Mouse (Mus musculus) kidney, postnatal 0 days (tissue): Measurements from ENCODE around the gene Jph4. TPM values are rescaled to one million over a fixed set of nuclear protein-coding genes. Genes with fewer than 3 reads are reported as not detected.
A peak's percentile ranks its signal among the peaks of the same experiment; 100 is the strongest.

ENCODE experiments used
- ATAC-seq: fragments of 200-750 bp; cut with Nextera tagmentation; replicated peaks from 2 replicates; pipeline ENCODE4 v1.8.0; 2017; ENCODE audit warnings: low read depth, moderate number of reproducible peaks, moderate TSS enrichment, moderate library complexity; ENCODE audit not compliant: low FRiP score
- DNase-seq: peaks from one replicate; pipeline ENCODE4 v3.0.0-alpha.2; 2016; ENCODE audit warnings: low spot score
- H3K27ac ChIP-seq: fragments of 300-500 bp; sonication (generic); 2 replicates; pipeline ENCODE4 v1.5.1; 2014; ENCODE audit warnings: mild to moderate bottlenecking
- H3K27me3 ChIP-seq: fragments of 300-500 bp; sonication (generic); 2 replicates; pipeline ENCODE4 v1.6.1; 2014; ENCODE audit warnings: low read length, mixed read lengths; ENCODE audit not compliant: insufficient read depth
- H3K36me3 ChIP-seq: fragments of 300-500 bp; sonication (generic); 2 replicates; pipeline ENCODE4 v1.6.1; 2014; ENCODE audit warnings: low read length, mixed read lengths; ENCODE audit not compliant: insufficient read depth
- H3K4me1 ChIP-seq: fragments of 300-500 bp; sonication (generic); replicated peaks from 2 replicates; pipeline ENCODE4 v1.6.1; 2014; ENCODE audit warnings: antibody characterized with exemption, low read length, mixed read lengths; ENCODE audit not compliant: insufficient read depth
- H3K4me2 ChIP-seq: fragments of 300-500 bp; sonication (generic); 2 replicates; pipeline ENCODE4 v1.6.1; 2014; ENCODE audit warnings: mild to moderate bottlenecking, low read length, moderate library complexity, mixed read lengths
- H3K4me3 ChIP-seq: fragments of 300-500 bp; sonication (generic); replicated peaks from 2 replicates; pipeline ENCODE4 v1.5.1; 2014; ENCODE audit warnings: low read depth, low read length
- H3K9ac ChIP-seq: fragments of 300-500 bp; sonication (generic); 2 replicates; pipeline ENCODE4 v1.6.1; 2014; ENCODE audit warnings: low read depth, low read length
- H3K9me3 ChIP-seq: fragments of 300-500 bp; sonication (generic); replicated peaks from 2 replicates; pipeline ENCODE4 v1.6.1; 2016; ENCODE audit warnings: low read length, inconsistent platforms, mixed read lengths
- CTCF ChIP-seq: IDR thresholded peaks from 2 replicates; pipeline ENCODE4 v1.5.1; 2016; ENCODE audit warnings: antibody characterized with exemption, low read depth, mild to moderate bottlenecking, moderate library complexity
- WGBS: fragments of 180-500 bp; shearing (Covaris S2); extraction: QIAGEN DNeasy Blood & Tissue Kit; methylation state at CpG from one replicate; pipeline ENCODE4 v1.1.7; 2014; 5-methylcytosine and 5-hydroxymethylcytosine counted together
- polyA plus RNA-seq: library from polyadenylated mRNA; unstranded; fragments of >200 nt; fragmentation: Nextera tagmentation; extraction: Ambion mirVana; gene quantifications from 2 replicates; pipeline ENCODE4 v1.2.1, GENCODE M21; 2015

The Jph4 gene
- polyA plus RNA-seq, 1 experiment from 2014 or later, result 0.30 TPM

DNA sequence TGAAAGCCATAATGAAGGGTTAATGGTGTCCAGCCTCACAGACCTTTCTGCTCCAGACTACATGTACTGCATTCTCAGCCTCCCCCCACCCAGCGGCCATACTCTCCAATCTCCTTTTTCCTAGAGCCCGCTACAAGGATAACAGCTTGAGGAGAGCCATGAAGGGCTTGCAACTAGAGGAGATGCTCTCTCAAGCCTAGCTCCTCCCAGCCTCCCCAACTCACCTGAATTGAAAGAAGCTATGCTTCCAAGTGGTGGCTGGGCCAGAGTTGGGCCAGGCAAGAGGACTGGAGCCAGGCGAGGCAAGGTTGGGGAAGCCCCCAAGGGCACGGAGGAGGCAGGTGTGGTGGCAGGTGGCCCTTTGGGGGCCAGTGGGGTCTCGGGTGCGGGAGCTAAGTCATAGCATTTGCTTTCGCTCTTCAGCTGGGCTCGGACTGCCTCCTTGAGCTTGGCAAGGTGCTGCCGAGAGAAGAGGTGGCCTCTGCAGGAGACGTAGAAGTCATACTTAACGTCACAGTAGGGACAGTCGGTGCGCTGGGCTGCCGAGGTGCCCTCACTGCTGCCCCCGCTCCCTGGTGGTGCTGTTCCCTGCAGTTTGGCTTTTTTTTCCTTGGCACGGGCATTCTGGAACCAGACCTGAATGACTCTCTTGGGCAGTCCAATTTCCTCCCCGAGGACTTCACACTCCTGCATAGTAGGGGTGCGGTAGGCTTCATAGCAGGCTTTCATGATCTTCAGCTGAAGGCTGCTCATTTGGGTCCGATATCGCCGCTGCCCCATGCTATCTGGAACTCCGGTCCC is 53.0 kb downstream of the Jph4 start:
- DNase-seq, result no peak
- TF ChIP-seq CTCF, result no peak
- no peak overlapping the region for H3K4me2 ChIP-seq

GRCm38 (mm10) chr14:55063117-55063516 is 53.6 kb downstream of the Jph4 start:
- 0 out of 2 replicates have a peak, but pooled peaks cover 6% of the 10 kb centered on the region for H3K36me3 ChIP-seq
- no peak overlapping the region for H3K4me3 ChIP-seq
- H3K9me3 ChIP-seq, result no peaks in the 10 kb centered on the region
- H3K4me2 ChIP-seq, result peak overlapping the region; percentile 21; the same call in 1 of the 2 replicates
- DNase-seq, result no peak
- TF ChIP-seq CTCF, result no peak
- no peak overlapping the region for H3K9ac ChIP-seq
- ATAC-seq, result no peak
- no peak overlapping the region for H3K27ac ChIP-seq
- WGBS, result 72% methylated on average over 5 of the region's 5 CpGs
- peaks cover 6% of the 10 kb centered on the region; the same call in 1 of the 2 replicates for H3K4me1 ChIP-seq
- no peaks in the 10 kb centered on the region for H3K27me3 ChIP-seq

More for the DNA sequence above, 53.0 kb downstream of the Jph4 start:
- Histone ChIP-seq H3K9me3 (no peaks in the 10 kb centered on the region), H3K9ac (no peak overlapping the region), H3K4me3 (no peak overlapping the region), H3K27ac (no peak overlapping the region), H3K36me3 (0 out of 2 replicates have a peak, but pooled peaks cover 6% of the 10 kb centered on the region), H3K27me3 (no peaks in the 10 kb centered on the region), H3K4me1 (peaks cover 6% of the 10 kb centered on the region; the same call in 1 of the 2 replicates)
- WGBS, result 90% methylated on average over 22 of the region's 22 CpGs
- no peak for ATAC-seq

- 10% methylated on average over 17 of the region's 17 CpGs for WGBS
- peak; percentile 57; the same call in 1 of the 2 replicates for ATAC-seq
- Histone ChIP-seq H3K9me3 (no peaks in the 10 kb centered on the region), H3K4me1 (peaks cover 6% of the 10 kb centered on the region; the same call in 1 of the 2 replicates), H3K9ac (no peak overlapping the region), H3K4me2 (peak overlapping the region; percentile 21; the same call in 1 of the 2 replicates), H3K27me3 (no peaks in the 10 kb centered on the region), H3K27ac (no peak overlapping the region), H3K4me3 (no peak overlapping the region), H3K36me3 (0 out of 2 replicates have a peak, but pooled peaks cover 6% of the 10 kb centered on the region)
- no peak for DNase-seq
- TF ChIP-seq CTCF, result no peak
These were observed 54.1 kb downstream of the Jph4 start for GRCm38 (mm10) chr14:55062626-55063025.

GRCm38 (mm10) chr14:55061845-55062244 is 54.9 kb downstream of the Jph4 start:
- WGBS, result 50% methylated on average over 7 of the region's 7 CpGs
- Histone ChIP-seq H3K4me1 (peaks cover 6% of the 10 kb centered on the region; the same call in 1 of the 2 replicates), H3K4me2 (no peak overlapping the region), H3K27me3 (no peaks in the 10 kb centered on the region), H3K9me3 (no peaks in the 10 kb centered on the region), H3K27ac (no peak overlapping the region), H3K4me3 (no peak overlapping the region), H3K36me3 (0 out of 2 replicates have a peak, but pooled peaks cover 6% of the 10 kb centered on the region), H3K9ac (no peak overlapping the region)
- no peak for ATAC-seq
- TF ChIP-seq CTCF, result no peak
- no peak for DNase-seq

- ATAC-seq, result 0 out of 2 replicates have a peak, but pooled peaks have one; percentile 68
- Histone ChIP-seq H3K9ac (no peak overlapping the region), H3K27me3 (no peaks in the 10 kb centered on the region), H3K4me2 (no peak overlapping the region), H3K9me3 (no peaks in the 10 kb centered on the region), H3K27ac (no peak overlapping the region), H3K4me1 (peaks cover 6% of the 10 kb centered on the region; the same call in 1 of the 2 replicates), H3K36me3 (no peaks in the 10 kb centered on the region), H3K4me3 (no peak overlapping the region)
- peak; percentile 27 for DNase-seq
- no peak for TF ChIP-seq CTCF
- 47% methylated on average over 5 of the region's 5 CpGs for WGBS
These were observed 56.8 kb downstream of the Jph4 start for GRCm38 (mm10) chr14:55059931-55060330.

- Histone ChIP-seq H3K4me2 (no peak overlapping the region), H3K9me3 (no peaks in the 10 kb centered on the region), H3K36me3 (no peaks in the 10 kb centered on the region), H3K4me3 (no peak overlapping the region), H3K27ac (no peak overlapping the region), H3K27me3 (no peaks in the 10 kb centered on the region), H3K4me1 (peaks cover 6% of the 10 kb centered on the region; the same call in 1 of the 2 replicates), H3K9ac (no peak overlapping the region)
- TF ChIP-seq CTCF, result no peak
- no peak for ATAC-seq
- 85% methylated on average over 1 of the region's 1 CpGs for whole genome bisulfite sequencing
- no peak for DNase-seq
These were observed 57.7 kb downstream of the Jph4 start for GRCm38 (mm10) chr14:55059009-55059408.

Other genes starting within 250 kb of the Jph4 start
- 18.7 and 19.9 TPM in 2 replicates for gene Homez, start 246.0 kb downstream of the Jph4 start, polyA plus RNA-seq
- gene Ppp1r3e, start 239.4 kb downstream of the Jph4 start, polyA plus RNA-seq, result 3.1 and 4.2 TPM in 2 replicates
- gene Bcl2l2, start 233.6 kb downstream of the Jph4 start, polyA plus RNA-seq, result 5.3 and 5.6 TPM in 2 replicates
- 1.7 and 2.5 TPM in 2 replicates for gene Gm20521, start 233.5 kb downstream of the Jph4 start, polyA plus RNA-seq
- 113 and 123 TPM in 2 replicates for gene Pabpn1, start 224.4 kb downstream of the Jph4 start, polyA plus RNA-seq
- 39.9 and 48.1 TPM in 2 replicates for gene Slc22a17, start 203.8 kb downstream of the Jph4 start, polyA plus RNA-seq
- gene Efs, start 190.8 kb downstream of the Jph4 start, polyA plus RNA-seq, result 15.0 and 16.0 TPM in 2 replicates
- 0.11 TPM in 1 of 2 replicates, not detected in the other for gene Il25, start 184.2 kb downstream of the Jph4 start, polyA plus RNA-seq
- 1.9 and 2.1 TPM in 2 replicates for gene Cmtm5, start 180.7 kb downstream of the Jph4 start, polyA plus RNA-seq
- gene Myh6, start 150.0 kb downstream of the Jph4 start, polyA plus RNA-seq, result 0.34 and 0.62 TPM in 2 replicates
- gene Gm17428, start 140.0 kb downstream of the Jph4 start, polyA plus RNA-seq, result not detected in 2 replicates
- 0.16 and 0.88 TPM in 2 replicates for gene Myh7, start 122.3 kb downstream of the Jph4 start, polyA plus RNA-seq
- gene Ngdn, start 101.5 kb downstream of the Jph4 start, polyA plus RNA-seq, result 68.9 and 75.7 TPM in 2 replicates
- 2.0 and 2.4 TPM in 2 replicates for gene Zfhx2, start 24.6 kb downstream of the Jph4 start, polyA plus RNA-seq
- 20.8 and 21.6 TPM in 2 replicates for gene Thtpa, start 22.2 kb downstream of the Jph4 start, polyA plus RNA-seq
- gene Ap1g2, start 10.3 kb downstream of the Jph4 start, polyA plus RNA-seq, result 15.8 and 16.8 TPM in 2 replicates
- 0.09 TPM in 1 of 2 replicates, not detected in the other for gene Dhrs2, start 105.1 kb upstream of the Jph4 start, polyA plus RNA-seq